Mouse (Mus musculus): ENCODE measurements around the gene Phtf2.

DNA sequence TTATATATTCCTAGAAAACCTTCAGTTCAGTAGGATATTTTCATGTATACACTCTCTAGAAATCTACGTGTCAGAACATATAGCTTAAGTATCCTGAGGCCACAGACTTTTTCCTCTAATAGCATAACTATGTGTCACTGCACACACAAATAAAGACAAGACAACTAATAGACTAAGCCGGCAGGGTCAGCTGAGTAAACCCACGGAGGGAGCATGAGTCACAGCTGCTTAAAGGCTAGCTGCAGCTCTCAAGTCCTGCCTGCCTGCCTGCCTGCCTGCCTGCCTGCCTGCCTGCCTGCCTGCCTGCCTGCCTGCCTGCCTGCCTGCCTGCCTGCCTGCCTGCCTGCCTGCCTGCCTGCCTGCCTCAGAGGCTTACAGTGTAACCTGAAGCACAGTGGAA is 43.5 kb upstream of the Phtf2 start:
- no peak for TF ChIP-seq CTCF (IDR thresholded peaks at IDR 0.05; ENCODE audit: borderline replicate concordance, insufficient read depth, low read length)
- TF ChIP-seq POLR2A (IDR thresholded peaks at IDR 0.05; ENCODE audit: low read depth, low read length), result no peak

Data from embryonic fibroblast, embryonic 13.5 days (primary cell).